Mouse (Mus musculus) Patski (cell line): ENCODE measurements at regions not wholly inside any gene's neighbourhood (a gene's known extent, or its start where the extent isn't known, plus 50 kb on each side); places are given as distances from the start of the nearest gene placed in this dataset.
"Not testable (repeated sequence)": the region's sequence is repeated elsewhere in the genome, so short reads cannot be mapped to it uniquely, and the experiment has no call there.

ENCODE experiments used
- ATAC-seq: fragments of 100-300 bp; one replicate; pipeline ENCODE4 v1.8.0; 2021
- CTCF ChIA-PET: fragments of 350-600 bp; sonication (Branson Sonifier 250); formaldehyde crosslinking; loops from one replicate; lab custom pipeline; 2022; ENCODE audit warnings: inconsistent platforms; lab: Charles Lee
- POLR2A ChIA-PET: fragments of 350-600 bp; sonication (Branson Sonifier 250); formaldehyde crosslinking; loops from one replicate; lab custom pipeline; 2022; ENCODE audit warnings: antibody characterized with exemption, inconsistent platforms; lab: Charles Lee
- DNase-seq: peaks from one replicate; pipeline ENCODE4 v3.0.0-alpha.2; 2011; ENCODE audit warnings: low read depth, low spot score
- H3K27me3 ChIP-seq: fragments of 371-371 bp; one replicate; pipeline ENCODE4 v1.5.1; 2021
- CTCF ChIP-seq: fragments of 100-300 bp; IDR thresholded peaks from one replicate; pipeline ENCODE4 v1.5.1; 2021
- in situ Hi-C: fragments of 300-500 bp; cut with MboI; formaldehyde crosslinking; loops from 3 replicates; pipeline ENCODE4 v1.11.1; 2018; ENCODE audit warnings: low pct_unique_long_range_greater_than_20kb, mixed read lengths

GRCm38 (mm10) chr14:45805950-45806349 is 148.0 kb upstream of the Ddhd1 start:
- CTCF ChIA-PET, result interaction anchor here (1.9 kb wide), 1 partner anchor 19 kb away, joined by 4 read pairs; no protein-coding TSS in a partner anchor
- H3K27me3 ChIP-seq, result no peaks in the 10 kb centered on the region
- POLR2A ChIA-PET, result interaction anchor here (1.2 kb wide), 1 partner anchor 25 kb away, joined by 3 read pairs; no protein-coding TSS in a partner anchor
- no peak for DNase-seq
- no peak for TF ChIP-seq CTCF
- ATAC-seq, result no peak
- in situ Hi-C loops, result no loop called here

- ATAC-seq (no peak), DNase-seq (no peak)
- ChIA-PET CTCF (interaction anchor here (1.9 kb wide), 1 partner anchor 18 kb away, joined by 4 read pairs; no protein-coding TSS in a partner anchor), POLR2A (no interaction called here)
- H3K27me3 ChIP-seq, result no peaks in the 10 kb centered on the region
- no peak for TF ChIP-seq CTCF
- in situ Hi-C loops, result no loop called here
These were observed 148.9 kb upstream of the Ddhd1 start for GRCm38 (mm10) chr14:45806726-45807280.

GRCm38 (mm10) chr14:45807767-45808166 is 149.8 kb upstream of the Ddhd1 start:
- POLR2A ChIA-PET, result interaction anchor here (0.6 kb wide), 1 partner anchor 8 kb away, joined by 3 read pairs; no protein-coding TSS in a partner anchor

GRCm38 (mm10) chr14:45809491-45809890 is 151.5 kb upstream of the Ddhd1 start:
- H3K27me3 ChIP-seq, result no peaks in the 10 kb centered on the region
- ATAC-seq (no peak), DNase-seq (no peak)
- TF ChIP-seq CTCF, result no peak
- POLR2A ChIA-PET, result no interaction called here
- in situ Hi-C loops, result no loop called here
- CTCF ChIA-PET, result no interaction called here

More at GRCm38 (mm10) chr14:45807767-45808166, 149.8 kb upstream of the Ddhd1 start:
- in situ Hi-C loops, result no loop called here
- no peaks in the 10 kb centered on the region for H3K27me3 ChIP-seq
- ATAC-seq, result no peak
- no peak for DNase-seq
- CTCF ChIA-PET, result no interaction called here
- no peak for TF ChIP-seq CTCF

GRCm38 (mm10) chr14:45810101-45810500 is 152.2 kb upstream of the Ddhd1 start:
- ATAC-seq (no peak), DNase-seq (no peak)
- POLR2A ChIA-PET, result no interaction called here
- CTCF ChIA-PET, result no interaction called here
- in situ Hi-C loops, result no loop called here
- no peak for TF ChIP-seq CTCF
- H3K27me3 ChIP-seq, result no peaks in the 10 kb centered on the region

- DNase-seq (no peak), ATAC-seq (no peak)
- H3K27me3 ChIP-seq, result no peaks in the 10 kb centered on the region
- POLR2A ChIA-PET, result no interaction called here
- no peak for TF ChIP-seq CTCF
- CTCF ChIA-PET, result no interaction called here
- in situ Hi-C loops, result no loop called here
These were observed 152.7 kb upstream of the Ddhd1 start for GRCm38 (mm10) chr14:45810630-45811029.

- ChIA-PET CTCF (no interaction called here), POLR2A (no interaction called here)
- DNase-seq, result no peak
- H3K27me3 ChIP-seq, result no peaks in the 10 kb centered on the region
- no peak for ATAC-seq
- in situ Hi-C loops, result no loop called here
- no peak for TF ChIP-seq CTCF
These were observed 157.7 kb upstream of the Ddhd1 start for GRCm38 (mm10) chr14:45815598-45815997.

- H3K27me3 ChIP-seq, ATAC-seq, DNase-seq, CTCF ChIA-PET, in situ Hi-C loops, POLR2A ChIA-PET: not testable (repeated sequence)
These were observed 158.7 kb upstream of the Ddhd1 start for GRCm38 (mm10) chr14:45816611-45817010.

- no peak for ATAC-seq
- TF ChIP-seq CTCF, result no peak
- no peaks in the 10 kb centered on the region for H3K27me3 ChIP-seq
- POLR2A ChIA-PET, result no interaction called here
- no peak for DNase-seq
- in situ Hi-C loops, result no loop called here
- CTCF ChIA-PET, result interaction anchor here (1.3 kb wide), 1 partner anchor 11 kb away, joined by 3 read pairs; no protein-coding TSS in a partner anchor
These were observed 159.8 kb upstream of the Ddhd1 start for GRCm38 (mm10) chr14:45817756-45818155.

- POLR2A ChIA-PET, result no interaction called here
- CTCF ChIA-PET, result interaction anchor here (1.2 to 1.3 kb wide), 2 partner anchors 19 to 26 kb away, joined by 4 read pairs; no protein-coding TSS in a partner anchor
- no peaks in the 10 kb centered on the region for H3K27me3 ChIP-seq
- in situ Hi-C loops, result no loop called here
- DNase-seq, result no peak
- TF ChIP-seq CTCF, result peak; percentile 34
- ATAC-seq, result no peak
These were observed 166.7 kb upstream of the Ddhd1 start for GRCm38 (mm10) chr14:45824601-45825000.

GRCm38 (mm10) chr14:45826023-45826422 is 168.1 kb upstream of the Ddhd1 start:
- ChIA-PET POLR2A (interaction anchor here (0.6 kb wide), 1 partner anchor 403 kb away, joined by 4 read pairs; no protein-coding TSS in a partner anchor), CTCF (no interaction called here)
- in situ Hi-C loops, result no loop called here
- no peak for TF ChIP-seq CTCF
- H3K27me3 ChIP-seq, result no peaks in the 10 kb centered on the region
- DNase-seq, result no peak
- no peak for ATAC-seq
